Mouse (Mus musculus) CD4-positive, CD25-positive, alpha-beta regulatory T cell, adult 4 months (primary cell): ENCODE measurements around the gene Ros1. TPM values are rescaled to one million over a fixed set of nuclear protein-coding genes. Genes with fewer than 3 reads are reported as not detected.
A peak's percentile ranks its signal among the peaks of the same experiment; 100 is the strongest.

ENCODE experiments used
- ATAC-seq: one replicate; pipeline ENCODE4 v1.8.0; 2017
- polyA plus RNA-seq, 2 experiments: library from polyadenylated mRNA; unstranded; fragments of 100-300 nt; shearing (Covaris generic); gene quantifications; one replicate each; pipeline ENCODE4 v1.2.1; 2017

Gene Ros1
- polyA plus RNA-seq, 2 experiments from 2014 or later = not detected

- no peak for ATAC-seq
Observed at GRCm38 (mm10) chr10:52159704-52160103, 35.3 kb downstream of the Ros1 start.

- no peak for ATAC-seq
Observed at GRCm38 (mm10) chr10:52133354-52134074, 61.5 kb downstream of the Ros1 start.

GRCm38 (mm10) chr10:52130762-52131161, 64.3 kb downstream of the Ros1 start:
- no peak for ATAC-seq

- no peak for ATAC-seq
Observed at GRCm38 (mm10) chr10:52128874-52129412, 66.1 kb downstream of the Ros1 start.

- ATAC-seq = peak; percentile 29
Observed at GRCm38 (mm10) chr10:52106164-52106757, 88.8 kb downstream of the Ros1 start.

GRCm38 (mm10) chr10:52101273-52101672, 93.8 kb downstream of the Ros1 start:
- no peak for ATAC-seq

GRCm38 (mm10) chr10:52092181-52092580, 102.9 kb downstream of the Ros1 start:
- ATAC-seq = no peak

- no peak for ATAC-seq
Observed at GRCm38 (mm10) chr10:52086681-52087080, 108.4 kb downstream of the Ros1 start.

GRCm38 (mm10) chr10:52072482-52072881, 122.6 kb downstream of the Ros1 start:
- ATAC-seq = no peak

GRCm38 (mm10) chr10:52048287-52048686, 146.8 kb downstream of the Ros1 start:
- no peak for ATAC-seq

GRCm38 (mm10) chr10:52043086-52043485, 152.0 kb downstream of the Ros1 start:
- no peak for ATAC-seq

- no peak for ATAC-seq
Observed at GRCm38 (mm10) chr10:52039392-52039791, 155.7 kb downstream of the Ros1 start.

GRCm38 (mm10) chr10:52033729-52034128, 161.3 kb downstream of the Ros1 start:
- ATAC-seq = no peak

GRCm38 (mm10) chr10:52029421-52030080, 165.5 kb downstream of the Ros1 start:
- ATAC-seq = no peak

GRCm38 (mm10) chr10:52028561-52029370, 166.3 kb downstream of the Ros1 start:
- ATAC-seq = no peak

- no peak for ATAC-seq
Observed at GRCm38 (mm10) chr10:52027161-52028035, 167.6 kb downstream of the Ros1 start.

- ATAC-seq = no peak
Observed at GRCm38 (mm10) chr10:52025821-52026220, 169.2 kb downstream of the Ros1 start.

GRCm38 (mm10) chr10:52025291-52025690, 169.8 kb downstream of the Ros1 start:
- no peak for ATAC-seq

- no peak for ATAC-seq
Observed at GRCm38 (mm10) chr10:52024053-52024410, 171.0 kb downstream of the Ros1 start.

GRCm38 (mm10) chr10:52023213-52024052, 171.6 kb downstream of the Ros1 start:
- no peak for ATAC-seq
